Mouse (Mus musculus): ENCODE results near the gene Ptprd. TPM values are rescaled to one million over a fixed set of nuclear protein-coding genes. Genes with fewer than 3 reads are reported as not detected.
"Not testable (repeated sequence)": the region's sequence is repeated elsewhere in the genome, so short reads cannot be mapped to it uniquely, and the experiment has no call there.

The Ptprd gene
- total RNA-seq, 2 experiments from 2014 or later = 107 to 116 TPM

- no peak for DNase-seq (ENCODE audit: low spot score in 2 of 2)
Observed at GRCm38 (mm10) chr4:77961711-77962110, 250.1 kb downstream of the Ptprd start.

DNA sequence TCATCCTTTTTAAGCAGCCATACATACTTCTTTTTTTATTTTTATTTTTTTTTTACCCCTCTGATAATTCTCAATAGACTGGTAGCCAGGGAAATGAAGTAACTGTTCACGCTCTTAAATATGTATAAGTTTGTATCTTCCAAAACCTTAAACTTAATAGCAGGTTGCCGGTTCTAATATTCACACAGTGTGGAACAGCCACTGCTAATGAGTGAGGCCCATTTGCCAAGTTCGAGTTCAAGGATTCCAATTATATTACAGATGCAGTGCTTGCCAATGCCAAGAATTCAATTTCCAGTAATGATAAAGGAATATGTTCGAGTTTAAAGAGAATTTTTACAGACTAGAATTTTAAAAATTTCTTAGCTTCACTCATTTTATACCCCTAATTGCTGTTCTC, 322.3 kb downstream of the Ptprd start:
- no peak for DNase-seq (ENCODE audit: low spot score in 2 of 2)

GRCm38 (mm10) chr4:77880213-77880612, 331.5 kb downstream of the Ptprd start:
- no peak for DNase-seq (ENCODE audit: low spot score in 2 of 2)

GRCm38 (mm10) chr4:77861269-77861668, 350.5 kb downstream of the Ptprd start:
- no peak for DNase-seq (ENCODE audit: low spot score in 2 of 2)

GRCm38 (mm10) chr4:77797391-77797790, 414.4 kb downstream of the Ptprd start:
- not testable (repeated sequence) for DNase-seq (ENCODE audit: low spot score in 2 of 2)

DNA sequence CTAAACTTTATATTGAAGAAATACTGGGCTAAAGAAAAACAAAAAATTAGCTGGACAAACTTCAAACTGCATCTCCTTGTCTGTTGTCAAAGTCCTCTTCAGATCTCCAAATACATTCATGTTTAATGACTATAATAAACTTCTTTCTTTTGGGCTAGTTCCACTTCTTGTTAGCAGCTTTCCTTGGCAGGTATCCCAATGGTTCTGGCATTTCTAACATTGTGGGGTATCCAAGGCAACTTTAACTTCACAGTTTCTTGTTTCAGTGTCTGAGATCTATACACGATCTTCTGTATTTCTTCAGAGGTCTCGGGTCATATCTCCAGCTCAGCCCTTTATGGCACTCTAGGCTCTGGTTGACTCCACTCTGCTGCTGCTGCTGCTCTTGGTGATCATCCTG, 434.5 kb downstream of the Ptprd start:
- no peak for DNase-seq (ENCODE audit: low spot score in 2 of 2)

- no peak for DNase-seq (ENCODE audit: low spot score in 2 of 2)
Observed at GRCm38 (mm10) chr4:77763790-77764189, 448.0 kb downstream of the Ptprd start.

DNA sequence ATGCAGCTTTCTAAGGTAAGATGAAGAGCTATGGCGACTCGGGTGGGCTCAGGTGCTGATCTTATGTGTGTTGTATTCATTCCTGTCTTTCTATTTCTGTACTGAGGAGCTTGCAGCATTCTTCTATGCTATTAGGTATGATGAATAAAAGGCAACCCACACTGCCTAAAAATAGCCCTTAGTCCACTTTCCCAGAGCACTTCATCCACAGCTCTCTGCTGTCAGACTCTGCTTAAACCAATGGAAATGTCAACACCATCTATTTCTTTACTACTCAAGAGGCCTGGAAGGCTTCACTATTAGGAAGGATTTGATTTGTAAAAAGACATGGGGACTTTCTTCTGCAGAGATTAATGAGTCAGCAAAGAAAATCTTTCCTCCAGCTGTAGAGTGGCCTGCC, 468.4 kb downstream of the Ptprd start:
- DNase-seq (ENCODE audit: low spot score in 2 of 2) = no peak

- no peak for DNase-seq (ENCODE audit: low spot score in 2 of 2)
Observed at GRCm38 (mm10) chr4:77721908-77722307, 489.9 kb downstream of the Ptprd start.

DNA sequence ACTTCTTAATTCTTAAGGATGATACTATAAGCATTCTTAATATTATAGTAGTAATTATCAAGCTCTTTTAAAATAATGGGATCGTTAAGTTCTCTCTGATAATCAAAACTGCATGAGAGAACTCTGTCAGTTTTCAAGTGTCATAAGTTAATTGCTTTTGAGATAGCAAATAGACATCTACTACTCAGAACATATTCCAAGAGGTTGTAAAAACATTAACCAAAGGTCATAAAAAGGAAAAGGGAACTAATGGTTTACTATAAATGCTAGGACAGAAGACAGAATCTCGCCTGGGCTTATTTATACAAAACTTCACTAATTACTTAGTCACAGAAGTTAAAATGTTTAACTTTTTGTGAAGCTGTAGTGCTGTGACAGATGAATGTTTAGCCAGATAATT, 494.0 kb downstream of the Ptprd start:
- DNase-seq (ENCODE audit: low spot score in 2 of 2) = no peak

GRCm38 (mm10) chr4:77710231-77710630, 501.5 kb downstream of the Ptprd start:
- no peak for DNase-seq (ENCODE audit: low spot score in 2 of 2)

- no peak for DNase-seq (ENCODE audit: low spot score in 2 of 2)
Observed at GRCm38 (mm10) chr4:77698294-77698693, 513.5 kb downstream of the Ptprd start.

- no peak for DNase-seq (ENCODE audit: low spot score in 2 of 2)
Observed at GRCm38 (mm10) chr4:77675798-77676197, 536.0 kb downstream of the Ptprd start.

GRCm38 (mm10) chr4:77664761-77665160, 547.0 kb downstream of the Ptprd start:
- DNase-seq (ENCODE audit: low spot score in 2 of 2) = no peak

- DNase-seq (ENCODE audit: low spot score in 2 of 2) = no peak
Observed at GRCm38 (mm10) chr4:77662309-77662708, 549.5 kb downstream of the Ptprd start.

DNA sequence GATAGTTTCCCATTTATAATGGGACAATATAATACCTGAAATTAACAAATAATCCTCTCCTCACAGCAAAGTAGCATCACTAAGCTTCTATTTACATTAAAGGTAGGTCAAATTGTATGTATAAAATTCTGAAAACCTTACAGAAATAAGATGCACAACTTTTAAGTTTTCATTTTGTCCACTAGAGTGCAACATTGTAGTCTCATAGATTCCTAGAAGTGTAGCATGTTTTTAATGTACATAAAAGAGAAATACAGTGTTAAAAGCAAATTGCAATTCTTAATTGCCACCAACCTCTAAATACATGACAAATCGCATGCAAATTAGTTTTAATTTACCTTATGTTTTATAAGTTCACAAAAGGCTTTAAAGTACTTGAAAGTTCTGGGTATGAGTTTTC, 556.1 kb downstream of the Ptprd start:
- no peak for DNase-seq (ENCODE audit: low spot score in 2 of 2)

GRCm38 (mm10) chr4:77649615-77650325, 562.0 kb downstream of the Ptprd start:
- no peak for DNase-seq (ENCODE audit: low spot score in 2 of 2)

- DNase-seq (ENCODE audit: low spot score in 2 of 2) = no peak
Observed at GRCm38 (mm10) chr4:77648911-77649310, 562.9 kb downstream of the Ptprd start.

- DNase-seq (ENCODE audit: low spot score in 2 of 2) = no peak
Observed at GRCm38 (mm10) chr4:77647451-77648137, 564.2 kb downstream of the Ptprd start.

- no peak for DNase-seq (ENCODE audit: low spot score in 2 of 2)
Observed at GRCm38 (mm10) chr4:77644435-77644834, 567.3 kb downstream of the Ptprd start.

DNA sequence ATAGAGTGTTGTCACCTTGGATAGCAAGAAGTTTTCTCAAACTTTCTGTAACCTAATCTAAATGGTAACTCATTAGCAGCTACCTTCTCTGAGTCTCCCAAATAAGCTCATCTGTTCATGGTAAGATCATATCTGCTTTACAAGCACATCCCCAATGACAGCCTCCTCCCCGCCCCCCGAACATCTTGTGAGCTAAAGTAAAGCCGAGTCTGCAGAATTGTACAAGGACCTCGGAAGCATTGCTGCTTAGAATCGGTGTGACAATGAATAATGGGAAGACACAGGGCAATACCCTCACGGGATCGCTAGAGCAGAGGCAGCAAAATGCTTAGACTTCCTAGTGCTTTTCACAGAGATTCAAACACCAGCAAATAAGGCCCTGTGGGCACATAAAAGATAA, 571.7 kb downstream of the Ptprd start:
- no peak for DNase-seq (ENCODE audit: low spot score in 2 of 2)

- no peak for DNase-seq (ENCODE audit: low spot score in 2 of 2)
Observed at GRCm38 (mm10) chr4:77613129-77613528, 598.6 kb downstream of the Ptprd start.

- DNase-seq (ENCODE audit: low spot score in 2 of 2) = no peak
Observed at GRCm38 (mm10) chr4:77586624-77587023, 625.1 kb downstream of the Ptprd start.
